Mouse (Mus musculus): Measurements from ENCODE around the gene Trak1.

DNA sequence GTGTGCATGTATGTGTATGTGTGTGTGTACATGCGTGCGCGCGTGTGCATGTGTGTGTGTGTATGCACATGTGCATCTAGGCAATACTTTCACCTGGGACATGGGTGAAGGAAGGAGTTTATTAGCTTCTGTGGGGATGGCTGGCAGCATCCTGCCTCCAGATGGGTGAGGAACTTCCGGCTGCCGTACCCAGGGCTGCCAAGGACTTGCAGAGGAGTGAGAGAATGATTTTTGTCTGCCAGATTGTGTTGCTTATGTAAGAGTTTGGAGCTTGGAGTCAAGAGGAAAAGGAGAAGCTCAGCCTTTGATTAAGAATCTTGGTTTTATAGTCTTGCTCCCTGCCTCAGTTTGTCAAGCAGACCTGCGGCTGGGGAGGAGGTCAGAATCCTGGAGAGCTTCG, 208.0 kb downstream of the Trak1 start:
- TF ChIP-seq POLR2A (IDR thresholded peaks at IDR 0.05; ENCODE audit: borderline replicate concordance, insufficient read depth, low read length) (no peak), CTCF (IDR thresholded peaks at IDR 0.05; ENCODE audit: borderline replicate concordance, insufficient read depth, low read depth, low read length) (no peak)

Data from cerebellum, adult 2 months (tissue).